Mouse (Mus musculus) frontal cortex, postnatal 14 days (tissue): ENCODE results near the gene Cd2ap.

Source experiments
- DNase-seq, 2 experiments: peaks; one replicate each; pipeline ENCODE4 v3.0.0; 2022; ENCODE audit warnings: low spot score in 2 of 2

Cd2ap gene

DNA sequence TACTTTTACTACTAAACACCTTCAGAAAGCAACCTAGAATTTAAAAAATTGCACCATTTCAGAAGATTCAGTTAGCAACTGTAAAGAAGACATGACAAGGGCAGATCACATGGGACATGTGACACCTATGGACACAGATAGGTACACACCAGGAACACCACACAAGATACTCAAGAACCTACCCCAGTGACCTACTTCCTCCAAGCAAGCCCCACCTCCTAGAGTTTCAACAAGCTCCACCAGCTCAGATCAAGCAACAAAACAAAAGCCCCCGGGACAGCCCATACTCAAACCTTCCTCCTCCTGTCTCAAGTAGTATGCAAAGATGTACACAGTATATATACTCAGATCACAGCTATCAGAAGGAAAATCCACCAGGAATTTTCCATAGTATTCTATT lies 16.1 kb downstream of the Cd2ap start:
- DNase-seq = no peak

GRCm38 (mm10) chr17:42857506-42857905 lies 19.0 kb downstream of the Cd2ap start:
- no peak for DNase-seq

GRCm38 (mm10) chr17:42847108-42847507 lies 29.4 kb downstream of the Cd2ap start:
- no peak for DNase-seq

GRCm38 (mm10) chr17:42837193-42837592 lies 39.3 kb downstream of the Cd2ap start:
- no peak for DNase-seq

GRCm38 (mm10) chr17:42822787-42823186 lies 53.7 kb downstream of the Cd2ap start:
- DNase-seq = peak in 1 of 2 experiments; percentile 31

GRCm38 (mm10) chr17:42815374-42815773 lies 61.1 kb downstream of the Cd2ap start:
- no peak for DNase-seq

DNA sequence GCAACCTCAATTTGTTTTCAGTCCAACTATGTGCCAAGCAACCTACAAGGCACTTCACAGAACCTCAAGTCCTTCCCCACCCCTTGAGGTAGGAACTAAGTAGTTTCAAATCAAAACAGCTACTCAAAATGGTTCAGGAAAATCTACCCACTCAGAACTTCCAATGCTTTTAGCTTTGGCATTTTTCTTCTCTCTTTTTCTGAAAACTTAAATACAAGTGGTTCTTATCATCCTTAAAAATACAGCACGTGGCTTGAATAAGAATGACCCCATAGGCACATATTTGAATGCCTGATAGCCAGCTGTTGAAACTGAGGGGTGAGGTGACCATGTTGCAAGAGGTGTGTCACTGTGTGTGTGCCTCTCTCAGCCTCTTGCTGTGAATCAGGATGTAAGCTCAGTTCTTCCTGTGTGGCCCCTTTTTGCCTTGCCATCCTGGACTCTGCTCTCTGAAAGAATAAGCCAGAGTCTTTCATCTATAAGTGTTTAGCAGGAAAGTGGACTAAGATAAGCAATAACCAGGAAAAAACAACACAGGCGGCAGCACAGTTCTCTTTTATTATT lies 84.0 kb downstream of the Cd2ap start:
- DNase-seq = no peak

- DNase-seq = no peak
Measured at GRCm38 (mm10) chr17:42790787-42791186, 85.7 kb downstream of the Cd2ap start.

DNA sequence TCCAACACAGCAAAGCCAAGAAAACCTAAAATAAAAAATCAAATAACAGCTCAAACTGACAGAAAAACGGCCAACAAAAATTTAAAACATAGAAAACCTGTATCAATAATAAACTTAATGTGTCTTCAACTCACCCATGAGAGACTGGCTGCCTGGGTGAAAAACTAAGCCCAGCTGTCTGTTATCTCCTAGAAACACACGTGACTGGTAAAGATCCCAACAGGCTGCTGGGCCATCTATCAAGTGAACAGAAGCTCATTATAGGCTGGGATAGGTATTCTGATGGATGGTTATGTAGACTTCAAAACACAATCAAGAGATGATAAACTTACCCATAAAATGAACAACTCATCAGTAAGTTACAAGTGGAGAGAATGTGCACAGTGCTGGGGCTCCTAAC lies 86.7 kb downstream of the Cd2ap start:
- DNase-seq = no peak

- no peak for DNase-seq
Measured at GRCm38 (mm10) chr17:42788686-42789453, 87.6 kb downstream of the Cd2ap start.

- peak; percentile 42 to 72 for DNase-seq
Measured at GRCm38 (mm10) chr17:42782156-42782757, 94.2 kb downstream of the Cd2ap start.

- DNase-seq = no peak
Measured at GRCm38 (mm10) chr17:42753791-42754190, 122.7 kb downstream of the Cd2ap start.

DNA sequence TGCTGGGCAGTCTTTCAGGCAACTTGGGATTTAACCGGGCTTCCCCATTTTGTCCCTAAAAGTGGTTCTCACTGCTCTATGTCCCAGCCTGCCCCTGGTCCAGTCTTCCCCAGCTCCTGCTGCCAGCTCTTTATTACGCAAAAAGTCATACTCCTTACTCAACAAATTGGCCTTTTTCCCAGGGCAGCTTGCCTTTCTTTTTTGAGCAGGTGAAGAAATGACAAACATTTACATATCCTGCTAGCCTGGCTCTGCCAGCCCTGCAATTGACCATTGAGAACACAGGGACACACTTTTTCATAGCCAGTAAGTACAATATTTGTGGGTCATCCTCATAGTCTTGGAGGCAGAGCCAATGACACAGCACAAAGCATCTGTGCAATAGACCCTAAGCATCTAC lies 124.3 kb downstream of the Cd2ap start:
- DNase-seq = no peak

- DNase-seq = no peak
Measured at GRCm38 (mm10) chr17:42745657-42746420, 130.6 kb downstream of the Cd2ap start.
